Mouse (Mus musculus): ENCODE data around the gene Cst8.
"Not testable (repeated sequence)": the region's sequence is repeated elsewhere in the genome, so short reads cannot be mapped to it uniquely, and the experiment has no call there.

DNA sequence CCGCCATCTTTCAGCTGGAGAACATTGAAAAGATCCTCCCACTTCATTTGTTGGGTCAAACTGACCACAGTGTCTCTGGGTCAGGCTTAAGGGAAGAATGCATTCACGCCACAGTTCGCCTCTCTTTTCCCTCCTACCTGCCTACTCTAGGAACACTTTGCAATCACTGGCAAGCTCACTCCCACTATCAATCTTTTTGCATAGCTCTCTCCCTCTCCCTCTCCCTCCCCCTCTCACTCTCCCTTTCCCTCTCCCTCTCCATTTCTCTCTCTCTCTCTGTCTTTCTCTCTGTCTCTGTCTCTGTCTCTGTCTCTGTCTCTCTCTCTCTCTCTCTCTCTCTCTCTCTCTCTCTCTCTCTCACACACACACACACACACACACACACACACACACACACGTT is 27.2 kb upstream of the Cst8 start, which contains the start of gene Cst11:
- TF ChIP-seq POLR2AphosphoS2 (IDR thresholded peaks at IDR 0.05; ENCODE audit: low read length); ETS1 (IDR thresholded peaks at IDR 0.05; ENCODE audit: low read depth, low read length): not testable (repeated sequence)
